Mouse (Mus musculus): ENCODE data around the gene Rrp15. TPM values are rescaled to one million over a fixed set of nuclear protein-coding genes. Genes with fewer than 3 reads are reported as not detected.
"Not testable (repeated sequence)": the region's sequence is repeated elsewhere in the genome, so short reads cannot be mapped to it uniquely, and the experiment has no call there.

Rrp15 gene
- 10 to 100 TPM in 2 of 4 experiments, 1 to 10 TPM in 2; 8.2 to 11.9 (median 10.1) TPM for total RNA-seq (2022)

DNA sequence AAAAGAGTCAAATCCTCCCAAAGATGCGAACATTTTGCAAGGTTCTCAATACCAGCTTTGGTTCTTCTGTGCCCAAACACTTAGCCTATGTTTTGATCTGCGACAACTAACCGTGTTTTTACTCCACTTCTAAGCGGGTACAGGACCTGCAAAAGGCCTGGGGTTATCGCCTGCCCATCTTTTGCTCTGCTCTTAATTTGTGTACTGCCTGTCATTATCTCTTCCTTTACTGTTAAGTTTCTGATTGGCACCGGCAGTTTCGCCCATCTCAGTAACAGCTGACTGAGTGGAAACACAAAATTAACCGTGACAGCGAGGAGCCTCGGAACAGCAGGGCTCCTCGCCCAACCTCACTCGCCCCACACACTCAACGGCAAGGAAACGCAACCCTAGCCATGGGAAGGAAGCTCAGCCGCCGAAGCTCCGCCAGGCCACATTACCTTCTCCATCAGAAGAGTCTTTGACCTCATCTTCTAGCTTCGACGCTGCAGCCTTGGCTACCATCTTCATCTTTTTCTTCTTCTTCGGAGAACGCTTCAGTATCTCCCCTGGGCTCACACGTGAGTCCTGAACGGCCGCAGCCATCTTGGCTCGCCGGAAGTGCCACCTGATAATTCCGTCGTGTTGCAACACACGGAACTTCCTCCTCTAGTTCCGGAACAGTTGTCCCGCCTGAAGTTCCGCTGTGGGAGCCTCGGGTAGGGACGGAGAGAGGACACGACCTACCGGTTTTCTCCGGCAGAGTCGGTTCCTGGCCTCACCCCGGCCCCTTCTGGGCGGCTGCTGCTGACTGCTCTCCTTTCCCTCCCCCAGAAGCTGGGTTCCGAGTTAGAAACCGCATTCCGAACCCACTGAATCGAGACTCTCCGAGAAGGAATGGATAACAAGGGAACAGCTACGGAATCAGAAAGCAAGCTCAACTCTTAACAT, at the start of gene Rrp15:
Gene Rrp15 (minus strand): TSS at position 635 of the 930 bp plus-strand sequence.
- peak; percentile 67 to 69 for DNase-seq (ENCODE audit: low spot score in 2 of 2)

DNA sequence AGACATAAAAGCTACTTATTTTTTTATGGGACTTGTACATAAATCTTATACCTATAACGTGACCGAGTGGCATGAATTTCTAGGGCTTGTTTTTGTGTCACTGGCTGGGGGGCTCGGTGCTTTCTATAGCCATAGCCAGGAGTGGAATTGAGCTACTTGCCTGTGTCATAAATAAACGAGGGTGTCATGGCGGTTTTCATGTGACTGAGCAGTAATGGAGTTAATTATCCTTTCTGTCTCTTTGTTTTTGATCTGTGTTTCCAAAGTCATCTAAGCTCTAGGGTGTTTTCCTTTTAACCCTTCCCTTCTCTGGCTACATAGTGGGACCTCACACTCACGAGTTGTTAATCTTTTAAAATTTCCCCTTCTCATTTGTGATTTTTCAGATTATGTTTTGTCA, 48.8 kb upstream of the Rrp15 start:
- DNase-seq (ENCODE audit: low spot score in 2 of 2), result no peak

DNA sequence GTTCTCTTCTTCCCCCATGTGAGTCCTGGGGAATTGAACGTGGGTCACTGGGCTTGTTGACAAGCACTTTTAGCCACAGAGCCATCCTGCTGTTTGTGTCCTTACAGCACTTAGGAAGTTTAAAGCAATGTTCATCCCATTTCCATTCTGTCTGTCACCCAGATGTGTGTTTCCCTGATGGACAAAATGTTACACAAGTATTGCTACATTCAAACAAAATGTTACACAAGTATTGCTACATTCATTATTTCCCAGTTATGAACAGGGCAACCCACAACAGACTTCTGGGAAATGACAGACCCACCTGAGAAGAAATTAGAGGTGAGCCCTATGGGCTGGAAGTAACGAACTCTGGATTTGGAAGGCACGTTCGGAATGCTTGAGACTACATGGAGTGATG, 36.2 kb upstream of the Rrp15 start:
- no peak for DNase-seq (ENCODE audit: low spot score in 2 of 2)

DNA sequence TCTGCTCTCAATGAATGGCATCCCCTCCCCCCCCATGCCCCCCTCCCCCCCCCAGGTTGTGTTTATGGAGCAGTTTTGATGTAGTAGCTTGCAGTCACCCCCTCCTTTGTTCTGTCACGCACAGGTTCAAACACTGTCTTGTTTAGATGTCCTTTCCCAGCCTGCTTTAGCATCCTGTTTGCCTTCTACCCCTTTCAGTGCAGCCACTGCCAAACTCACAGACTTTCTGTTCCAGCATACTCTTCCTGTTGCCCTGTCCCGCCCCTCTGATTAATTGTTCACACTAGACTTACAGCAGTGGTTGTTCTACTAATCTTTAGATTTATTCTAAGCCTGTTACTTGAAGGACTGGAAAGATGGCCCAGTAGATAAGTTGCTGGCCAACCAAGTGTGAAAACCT, 31.7 kb upstream of the Rrp15 start:
- no peak for DNase-seq (ENCODE audit: low spot score in 2 of 2)

- no peak for DNase-seq (ENCODE audit: low spot score in 2 of 2)
These were observed 24.0 kb upstream of the Rrp15 start for GRCm38 (mm10) chr1:186773124-186773523.

DNA sequence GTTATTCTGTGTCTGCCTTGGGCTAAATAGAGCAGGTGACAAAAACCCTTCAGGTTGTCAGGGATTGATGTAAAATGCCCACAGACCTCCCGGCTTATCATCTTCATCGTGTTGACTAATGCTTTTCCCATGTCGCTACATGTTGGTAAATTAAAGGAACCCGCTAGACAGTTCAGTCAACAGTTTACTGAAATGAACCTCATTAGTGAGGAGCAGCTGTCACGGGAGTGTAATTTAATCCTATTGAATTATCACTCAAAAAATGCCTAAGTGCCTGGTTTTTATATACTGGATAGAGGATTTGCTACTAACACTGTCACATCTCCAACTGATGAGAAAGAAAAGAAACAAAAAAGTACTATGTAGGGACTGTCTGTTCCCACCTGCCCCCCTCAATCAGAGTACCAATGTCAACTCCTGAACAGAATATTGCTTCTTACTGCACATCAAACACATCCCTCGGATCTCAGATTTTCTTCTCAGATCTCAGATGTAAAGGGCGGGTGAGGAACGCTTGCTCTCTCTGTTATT, 23.5 kb upstream of the Rrp15 start:
- no peak for DNase-seq (ENCODE audit: low spot score in 2 of 2)

DNA sequence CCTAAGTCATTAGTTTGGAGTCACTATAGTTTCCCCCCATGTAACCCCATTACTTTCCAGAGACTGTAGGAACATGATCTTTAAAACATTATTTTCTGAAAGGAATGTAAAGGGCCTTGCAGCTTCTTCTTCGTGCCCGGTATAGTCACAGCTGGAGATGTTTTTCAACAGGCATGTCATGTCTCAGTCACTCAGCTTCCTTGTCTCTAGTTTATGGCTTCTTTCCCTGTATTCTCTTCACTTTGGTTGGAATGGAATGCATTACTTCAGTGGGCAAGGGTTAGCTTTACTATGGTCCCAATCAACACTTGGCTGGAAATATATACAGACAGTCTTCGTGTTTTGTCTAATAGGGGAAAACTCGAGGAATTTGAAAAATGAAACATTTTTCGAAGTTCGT, 22.8 kb upstream of the Rrp15 start:
- DNase-seq (ENCODE audit: low spot score in 2 of 2), result no peak

GRCm38 (mm10) chr1:186770659-186771058, 21.5 kb upstream of the Rrp15 start:
- no peak for DNase-seq (ENCODE audit: low spot score in 2 of 2)

GRCm38 (mm10) chr1:186768392-186768791, 19.2 kb upstream of the Rrp15 start:
- no peak for DNase-seq (ENCODE audit: low spot score in 2 of 2)

GRCm38 (mm10) chr1:186763451-186763850, 14.3 kb upstream of the Rrp15 start:
- not testable (repeated sequence) for DNase-seq (ENCODE audit: low spot score in 2 of 2)

- no peak for DNase-seq (ENCODE audit: low spot score in 2 of 2)
These were observed 621 bp upstream of the Rrp15 start for GRCm38 (mm10) chr1:186749675-186750283.

DNA sequence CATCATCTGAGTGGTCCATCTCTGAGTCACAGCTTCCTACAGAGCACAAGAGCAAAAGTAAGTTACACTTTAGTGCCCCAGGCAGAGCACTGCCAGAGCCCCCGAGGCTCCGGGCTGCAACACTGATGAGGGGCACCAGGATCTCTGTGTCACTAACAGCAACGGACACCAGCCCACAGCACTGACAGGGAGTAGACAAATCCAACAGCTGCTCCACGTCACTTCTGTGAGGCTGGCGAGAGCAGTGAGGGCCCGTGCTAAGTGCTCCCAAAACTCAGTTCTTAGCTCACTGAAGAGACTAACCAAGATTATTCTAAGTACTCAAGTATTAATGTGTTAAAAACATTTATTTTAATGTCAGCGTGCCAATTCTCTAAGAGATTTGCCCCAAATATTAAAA, 9.3 kb downstream of the Rrp15 start:
- no peak for DNase-seq (ENCODE audit: low spot score in 2 of 2)

DNA sequence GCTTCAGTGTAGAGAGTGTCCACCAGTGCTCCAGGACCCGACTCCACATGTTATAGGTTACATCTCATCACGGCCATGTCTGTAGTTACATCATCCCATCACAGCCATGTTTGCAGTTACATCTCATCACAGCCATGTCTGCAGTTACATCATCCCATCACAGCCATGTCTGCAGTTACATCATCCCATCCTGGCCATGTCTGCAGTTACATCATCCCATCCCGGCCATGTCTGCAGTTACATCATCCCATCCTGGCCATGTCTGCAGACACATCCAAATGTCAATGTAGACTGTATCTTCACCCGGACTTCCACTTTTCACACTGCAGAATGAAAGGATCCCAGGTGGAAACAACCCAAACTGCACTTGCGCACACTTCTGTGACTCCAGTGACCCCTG, 13.6 kb downstream of the Rrp15 start:
- no peak for DNase-seq (ENCODE audit: low spot score in 2 of 2)

- DNase-seq (ENCODE audit: low spot score in 2 of 2), result no peak
These were observed 16.1 kb downstream of the Rrp15 start for GRCm38 (mm10) chr1:186733052-186733451.

DNA sequence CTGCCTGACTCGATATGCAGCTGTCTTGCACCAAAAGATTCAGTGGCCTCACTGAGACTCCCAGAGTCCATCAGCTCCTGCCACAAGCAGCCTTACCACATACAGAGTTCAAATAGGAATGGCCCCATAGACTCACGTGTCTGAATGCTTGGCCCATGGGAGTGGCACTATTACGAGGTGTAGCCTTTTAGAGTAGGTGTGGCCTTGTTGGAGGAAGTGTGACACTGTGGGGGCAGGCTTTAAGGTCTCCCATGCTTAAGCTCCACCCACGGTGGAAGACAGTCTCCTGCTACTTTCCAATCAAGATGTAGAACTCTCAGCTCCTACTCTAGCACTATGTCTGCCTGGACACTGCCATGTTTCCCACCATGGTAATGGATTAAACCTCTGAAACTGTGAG, 20.4 kb downstream of the Rrp15 start:
- DNase-seq (ENCODE audit: low spot score in 2 of 2), result no peak

DNA sequence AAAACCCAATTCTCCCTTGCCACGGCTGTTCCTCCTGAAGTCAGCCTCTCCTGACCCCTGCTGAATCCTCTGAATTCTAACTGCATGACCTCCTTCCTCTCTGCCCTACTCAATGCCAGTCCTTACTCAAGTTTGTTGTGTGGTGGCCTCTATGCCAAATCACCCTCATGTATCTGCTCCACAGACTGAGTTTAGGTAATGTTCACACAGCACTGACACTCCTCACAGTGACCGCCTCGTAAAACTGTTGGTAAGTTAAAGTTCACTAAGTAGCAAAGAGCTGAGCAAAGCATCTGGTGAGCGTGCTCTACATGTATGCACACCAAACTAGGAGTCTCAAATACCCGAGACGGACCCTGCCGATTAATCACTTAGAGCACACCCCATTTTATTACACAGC, 23.0 kb downstream of the Rrp15 start:
- DNase-seq (ENCODE audit: low spot score in 2 of 2), result no peak

DNA sequence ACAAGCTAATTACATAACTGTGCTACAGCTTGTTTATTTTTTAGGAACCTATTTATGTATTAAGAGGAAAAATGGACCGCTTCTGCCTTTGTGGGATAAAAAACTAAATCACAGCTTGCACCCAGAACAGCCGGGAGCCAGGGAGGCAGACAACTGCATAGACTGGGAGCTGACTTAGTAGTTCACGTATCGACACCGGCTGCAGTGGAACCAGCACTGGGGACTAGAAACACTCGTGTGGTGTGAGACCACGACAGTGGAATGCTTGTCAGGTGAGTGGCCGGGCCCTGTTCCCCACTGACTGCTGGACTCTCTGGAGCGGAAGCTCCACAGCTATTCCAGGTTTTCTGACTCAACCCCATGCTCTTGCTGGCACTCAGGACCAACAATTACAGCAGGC, 26.9 kb downstream of the Rrp15 start:
- no peak for DNase-seq (ENCODE audit: low spot score in 2 of 2)

DNA sequence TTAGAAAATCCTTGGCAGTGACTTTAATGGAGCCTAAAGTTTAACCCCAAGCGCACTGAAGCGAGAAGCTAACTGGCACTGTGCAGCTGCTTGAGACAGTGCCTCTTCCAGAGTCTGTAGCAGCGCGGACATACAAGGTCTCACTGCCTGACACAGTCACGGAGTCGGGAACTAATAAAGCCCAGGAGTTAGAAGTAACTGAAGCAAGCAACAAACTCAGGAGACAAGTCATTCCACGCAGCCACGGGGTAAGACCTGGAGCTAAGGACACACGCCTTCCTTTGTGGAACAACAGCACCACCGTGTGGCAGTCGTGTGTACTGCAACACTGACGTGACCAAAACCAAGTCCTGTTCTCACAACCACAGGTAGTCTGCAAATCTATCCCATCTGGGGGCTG, 27.3 kb downstream of the Rrp15 start:
- peak; percentile 71 to 76 for DNase-seq (ENCODE audit: low spot score in 2 of 2)

DNA sequence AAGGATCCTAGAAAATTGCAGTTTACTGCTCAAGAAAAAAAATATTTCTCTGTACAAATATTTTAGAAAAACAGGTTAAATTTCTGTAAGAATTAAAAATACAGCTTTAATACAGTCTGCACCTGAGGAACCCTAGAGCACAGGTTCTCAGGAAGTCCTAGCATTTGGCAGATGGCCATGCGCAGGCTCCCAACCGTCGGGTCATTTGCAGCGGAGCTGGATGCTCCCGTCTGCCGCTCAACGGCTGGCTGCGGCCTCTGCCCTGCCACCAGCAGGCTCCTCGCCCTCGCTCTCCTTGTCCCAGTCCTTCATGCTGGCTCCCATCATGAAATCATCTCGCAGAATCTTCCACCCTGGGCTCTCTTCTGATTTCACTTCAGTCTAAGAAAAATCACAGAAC, 28.0 kb downstream of the Rrp15 start:
- no peak for DNase-seq (ENCODE audit: low spot score in 2 of 2)

- no peak for DNase-seq (ENCODE audit: low spot score in 2 of 2)
These were observed 29.4 kb downstream of the Rrp15 start for GRCm38 (mm10) chr1:186719708-186720107.

- no peak for DNase-seq (ENCODE audit: low spot score in 2 of 2)
These were observed 30.3 kb downstream of the Rrp15 start for GRCm38 (mm10) chr1:186718881-186719280.
